Mouse (Mus musculus) erythroblast, embryonic 14.5 days (primary cell): ENCODE data around the gene Mrpl1. TPM values are rescaled to one million over a fixed set of nuclear protein-coding genes. Genes with fewer than 3 reads are reported as not detected.

ENCODE experiments used
- H3K27me3 ChIP-seq: 2 replicates; pipeline ENCODE4 v1.6.1; 2012; ENCODE audit warnings: inconsistent platforms; ENCODE audit not compliant: control insufficient read depth
- H3K36me3 ChIP-seq: 2 replicates; pipeline ENCODE4 v1.6.1; 2012; ENCODE audit warnings: mild to moderate bottlenecking, inconsistent platforms; ENCODE audit not compliant: control insufficient read depth
- H3K4me1 ChIP-seq: 2 replicates; pipeline ENCODE4 v1.6.1; 2012; ENCODE audit warnings: inconsistent platforms; ENCODE audit not compliant: control insufficient read depth
- H3K4me3 ChIP-seq: replicated peaks from 2 replicates; pipeline ENCODE3; 2012; ENCODE audit warnings: moderate library complexity, mild to moderate bottlenecking, inconsistent platforms
- H3K9me3 ChIP-seq: 2 replicates; pipeline ENCODE4 v1.6.1; 2012; ENCODE audit warnings: low read length, inconsistent platforms, mixed read lengths; ENCODE audit not compliant: control insufficient read depth
- GATA1 ChIP-seq: IDR thresholded peaks from 2 replicates; pipeline ENCODE4 v1.6.1; 2012; ENCODE audit warnings: low read length, inconsistent platforms, mixed read lengths
- TAL1 ChIP-seq: IDR thresholded peaks from 3 replicates; pipeline ENCODE4 v1.6.1; 2012; ENCODE audit warnings: low read length, inconsistent platforms, mixed read lengths
- polyA plus RNA-seq: library from polyadenylated mRNA; stranded (reverse); fragments of >175 nt; gene quantifications from 2 replicates; pipeline ENCODE4 v1.2.3, GENCODE M21; 2012

Mrpl1 gene
- polyA plus RNA-seq, 1 experiment: 0.26 TPM

DNA sequence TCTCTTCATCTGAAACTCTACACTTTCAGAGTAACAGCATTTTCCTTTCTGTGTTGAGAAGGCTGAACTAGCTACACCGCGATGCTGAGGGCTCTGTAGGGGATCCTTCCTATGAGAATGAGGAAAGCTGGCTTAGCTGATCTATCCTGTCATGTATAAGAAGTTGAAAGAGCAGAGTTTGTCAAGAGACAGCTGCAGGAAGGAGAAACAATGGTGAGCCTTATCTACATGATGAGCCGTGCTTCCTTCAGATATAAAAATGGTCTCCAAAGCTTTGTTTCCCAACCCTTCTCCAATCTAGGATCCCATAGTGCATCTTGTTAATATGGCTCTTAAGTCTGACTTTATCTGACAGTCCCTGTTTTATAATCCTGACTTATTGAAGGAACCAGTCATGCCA lies 38.9 kb upstream of the Mrpl1 start:
- H3K4me1 ChIP-seq: no peaks in the 10 kb centered on the region
- no peaks in the 10 kb centered on the region for H3K36me3 ChIP-seq
- H3K4me3 ChIP-seq: no peak overlapping the region
- H3K27me3 ChIP-seq: no peaks in the 10 kb centered on the region
- peaks cover 4% of the 10 kb centered on the region for H3K9me3 ChIP-seq
- TF ChIP-seq GATA1: no peak
- no peak for TF ChIP-seq TAL1

- Histone ChIP-seq H3K36me3 (no peaks in the 10 kb centered on the region), H3K4me3 (no peak overlapping the region), H3K9me3 (peaks cover 2% of the 10 kb centered on the region), H3K27me3 (no peaks in the 10 kb centered on the region), H3K4me1 (no peaks in the 10 kb centered on the region)
- TF ChIP-seq GATA1 (no peak), TAL1 (no peak)
Measured at GRCm38 (mm10) chr5:96171765-96172164, 37.5 kb upstream of the Mrpl1 start.

DNA sequence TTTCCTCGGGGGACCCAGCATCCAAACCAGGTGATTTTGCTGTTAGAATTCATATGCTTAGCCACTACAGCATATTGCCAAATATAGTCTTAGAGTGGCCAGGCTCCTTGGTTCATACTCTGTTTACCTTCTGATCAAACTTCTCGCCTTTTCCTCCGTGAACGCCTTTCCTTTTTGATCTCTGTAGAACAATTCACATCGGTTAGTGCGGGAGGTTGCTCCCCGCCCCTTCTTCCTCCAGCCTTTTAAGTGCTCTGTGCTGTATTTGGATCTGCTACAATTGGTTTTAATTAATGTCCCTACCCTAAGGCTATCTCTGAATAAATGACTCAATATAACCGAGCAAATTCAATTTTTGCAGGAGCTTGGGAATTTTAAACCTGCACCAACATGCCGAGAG lies 33.2 kb upstream of the Mrpl1 start:
- Histone ChIP-seq H3K4me3 (no peak overlapping the region), H3K9me3 (no peaks in the 10 kb centered on the region), H3K36me3 (no peaks in the 10 kb centered on the region), H3K4me1 (no peaks in the 10 kb centered on the region), H3K27me3 (no peaks in the 10 kb centered on the region)
- TF ChIP-seq GATA1 (no peak), TAL1 (no peak)

DNA sequence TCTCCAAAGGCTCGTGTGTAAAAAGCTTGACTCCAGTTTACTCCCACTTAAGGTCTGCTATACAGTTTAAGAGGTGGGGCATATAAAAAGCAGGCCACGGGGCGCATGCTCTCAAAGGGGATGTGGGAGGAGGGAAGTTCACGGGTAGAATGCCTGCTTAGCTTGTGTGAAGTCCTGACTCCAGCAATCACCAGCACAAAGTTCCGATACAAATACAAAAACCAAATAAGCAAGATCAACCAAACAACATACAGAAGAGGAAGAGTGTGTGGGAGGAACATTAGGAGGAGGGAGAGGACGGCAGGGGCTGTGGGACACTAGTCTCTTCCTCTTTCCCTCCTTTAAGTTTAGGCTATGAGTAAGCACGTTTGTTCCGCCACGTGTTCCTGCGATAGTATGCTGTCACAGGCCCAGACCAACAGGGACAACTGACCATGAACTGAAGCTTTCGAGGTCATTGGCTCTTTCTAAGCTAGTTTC lies 32.4 kb upstream of the Mrpl1 start:
- no peaks in the 10 kb centered on the region for H3K27me3 ChIP-seq
- H3K36me3 ChIP-seq: no peaks in the 10 kb centered on the region
- TF ChIP-seq TAL1 (no peak), GATA1 (no peak)
- no peak overlapping the region for H3K4me3 ChIP-seq
- H3K9me3 ChIP-seq: no peaks in the 10 kb centered on the region
- no peaks in the 10 kb centered on the region for H3K4me1 ChIP-seq

DNA sequence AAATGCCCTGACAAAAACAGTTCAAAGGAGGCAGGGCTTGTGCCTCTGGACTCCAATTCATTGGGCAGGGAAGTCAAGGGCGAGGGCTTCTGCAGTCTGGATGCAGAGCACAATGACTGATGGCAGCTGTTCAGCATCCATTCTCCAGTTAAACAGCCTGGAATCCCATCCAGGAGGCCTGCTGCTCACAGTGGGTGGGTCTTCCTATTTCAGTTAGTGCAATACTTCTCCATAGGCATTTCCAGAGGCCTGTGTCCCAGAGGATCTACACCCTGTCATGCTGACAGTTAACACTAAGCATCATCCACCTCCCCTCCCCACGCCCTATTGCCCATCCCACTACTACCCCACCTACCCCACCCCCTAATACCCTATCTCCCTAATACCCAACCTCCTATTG lies 26.1 kb upstream of the Mrpl1 start:
- Histone ChIP-seq H3K4me1 (no peaks in the 10 kb centered on the region), H3K9me3 (no peaks in the 10 kb centered on the region), H3K4me3 (no peak overlapping the region), H3K27me3 (no peaks in the 10 kb centered on the region), H3K36me3 (no peaks in the 10 kb centered on the region)
- TF ChIP-seq TAL1 (no peak), GATA1 (no peak)

- H3K4me1 ChIP-seq: no peaks in the 10 kb centered on the region
- no peak for TF ChIP-seq GATA1
- no peak for TF ChIP-seq TAL1
- no peaks in the 10 kb centered on the region for H3K9me3 ChIP-seq
- H3K27me3 ChIP-seq: peaks cover 2% of the 10 kb centered on the region; the same call in 1 of the 2 replicates
- no peaks in the 10 kb centered on the region for H3K36me3 ChIP-seq
- H3K4me3 ChIP-seq: no peak overlapping the region
Measured at GRCm38 (mm10) chr5:96183987-96184386, 25.3 kb upstream of the Mrpl1 start.

GRCm38 (mm10) chr5:96189761-96190160 lies 19.5 kb upstream of the Mrpl1 start:
- Histone ChIP-seq H3K4me3 (no peak overlapping the region), H3K4me1 (no peaks in the 10 kb centered on the region), H3K9me3 (no peaks in the 10 kb centered on the region), H3K27me3 (peaks cover 3% of the 10 kb centered on the region; the same call in 1 of the 2 replicates), H3K36me3 (no peaks in the 10 kb centered on the region)
- no peak for TF ChIP-seq TAL1
- no peak for TF ChIP-seq GATA1

DNA sequence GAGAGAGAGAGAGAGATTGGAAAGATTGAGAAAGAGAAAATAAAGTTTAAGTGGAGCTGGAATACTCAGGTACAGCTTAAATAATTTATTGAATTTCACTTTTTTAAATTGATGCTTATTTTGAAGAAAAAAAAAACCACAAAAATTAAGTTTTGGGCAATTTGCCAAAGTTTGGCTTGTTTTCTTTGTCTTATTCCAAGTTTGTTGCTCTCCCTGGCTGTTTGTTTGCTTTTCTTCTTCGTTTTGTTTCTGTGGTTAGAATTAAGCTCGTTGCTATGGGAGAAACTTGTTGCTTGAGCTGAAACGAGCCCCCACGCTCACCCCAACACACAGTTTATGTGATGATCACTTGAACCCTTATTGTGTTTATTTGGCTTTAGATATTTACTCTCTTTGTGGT lies 18.0 kb upstream of the Mrpl1 start:
- Histone ChIP-seq H3K4me1 (no peaks in the 10 kb centered on the region), H3K36me3 (no peaks in the 10 kb centered on the region), H3K4me3 (no peak overlapping the region), H3K9me3 (no peaks in the 10 kb centered on the region), H3K27me3 (peaks cover 3% of the 10 kb centered on the region; the same call in 1 of the 2 replicates)
- no peak for TF ChIP-seq GATA1
- no peak for TF ChIP-seq TAL1

DNA sequence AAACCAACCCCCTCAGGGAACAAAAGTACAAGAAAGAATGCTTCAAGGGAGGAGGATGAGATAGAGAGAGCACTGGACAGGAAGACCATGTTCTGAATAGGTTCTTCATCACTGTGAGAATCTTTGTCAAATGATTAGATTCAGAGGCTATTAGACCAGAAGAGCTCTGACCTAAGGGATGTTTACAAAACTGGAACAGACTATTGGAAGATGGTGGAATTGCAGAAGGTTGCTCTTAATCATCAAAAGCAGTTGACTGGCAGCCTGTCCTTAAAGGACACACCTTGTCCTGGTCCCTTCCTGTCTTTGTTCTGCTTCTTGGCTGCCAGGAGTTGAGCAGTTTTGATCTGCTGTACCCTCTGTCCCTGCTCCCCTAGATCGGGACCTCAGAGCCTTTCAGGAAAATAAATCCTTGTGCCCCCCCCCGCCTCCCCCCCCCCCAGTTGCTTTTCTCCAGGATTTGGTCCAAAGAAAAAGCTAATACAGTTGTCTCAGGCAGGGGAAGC lies 12.7 kb upstream of the Mrpl1 start:
- TF ChIP-seq GATA1 (no peak), TAL1 (no peak)
- Histone ChIP-seq H3K4me1 (peaks cover 17% of the 10 kb centered on the region), H3K4me3 (no peak overlapping the region), H3K36me3 (no peaks in the 10 kb centered on the region), H3K9me3 (no peaks in the 10 kb centered on the region), H3K27me3 (no peaks in the 10 kb centered on the region)

GRCm38 (mm10) chr5:96198271-96198670 lies 11.0 kb upstream of the Mrpl1 start:
- no peaks in the 10 kb centered on the region for H3K27me3 ChIP-seq
- no peaks in the 10 kb centered on the region for H3K36me3 ChIP-seq
- TF ChIP-seq TAL1 (no peak), GATA1 (no peak)
- H3K9me3 ChIP-seq: no peaks in the 10 kb centered on the region
- H3K4me3 ChIP-seq: no peak overlapping the region
- H3K4me1 ChIP-seq: peaks cover 24% of the 10 kb centered on the region
